Mouse (Mus musculus) midbrain, embryonic 13.5 days (tissue): ENCODE data around the gene Patl2. TPM values are rescaled to one million over a fixed set of nuclear protein-coding genes. Genes with fewer than 3 reads are reported as not detected.

Source experiments
- ATAC-seq: fragments of 200-750 bp; cut with Nextera tagmentation; 2 replicates; pipeline ENCODE4 v1.8.0; 2017; ENCODE audit warnings: mild to moderate bottlenecking, moderate TSS enrichment, moderate library complexity
- H3K27ac ChIP-seq: fragments of 300-500 bp; sonication (generic); 2 replicates; pipeline ENCODE4 v1.5.1; 2015; ENCODE audit warnings: inconsistent platforms, mild to moderate bottlenecking, moderate library complexity
- H3K27me3 ChIP-seq: fragments of 300-500 bp; sonication (generic); 2 replicates; pipeline ENCODE4 v1.6.1; 2015; ENCODE audit warnings: mild to moderate bottlenecking, inconsistent platforms
- H3K36me3 ChIP-seq: fragments of 300-500 bp; sonication (generic); 2 replicates; pipeline ENCODE4 v1.6.1; 2015; ENCODE audit warnings: mild to moderate bottlenecking, inconsistent platforms
- H3K4me1 ChIP-seq: fragments of 300-500 bp; sonication (generic); replicated peaks from 2 replicates; pipeline ENCODE4 v1.6.1; 2015; ENCODE audit warnings: inconsistent platforms
- H3K4me2 ChIP-seq: fragments of 300-500 bp; sonication (generic); replicated peaks from 2 replicates; pipeline ENCODE4 v1.6.1; 2015; ENCODE audit warnings: moderate library complexity, mild to moderate bottlenecking, inconsistent platforms
- H3K4me3 ChIP-seq: fragments of 300-500 bp; sonication (generic); replicated peaks from 2 replicates; pipeline ENCODE4 v1.5.1; 2015; ENCODE audit warnings: mild to moderate bottlenecking, inconsistent platforms
- H3K9ac ChIP-seq: fragments of 300-500 bp; sonication (generic); replicated peaks from 2 replicates; pipeline ENCODE4 v1.6.1; 2015; ENCODE audit warnings: mild to moderate bottlenecking, inconsistent platforms
- H3K9me3 ChIP-seq: fragments of 300-500 bp; sonication (generic); 2 replicates; pipeline ENCODE4 v1.6.1; 2016; ENCODE audit warnings: mild to moderate bottlenecking, inconsistent platforms
- WGBS: fragments of 180-500 bp; shearing (Covaris S2); methylation state at CpG from one replicate; pipeline ENCODE4 v1.1.7; 2015; 5-methylcytosine and 5-hydroxymethylcytosine counted together
- polyA plus RNA-seq: library from polyadenylated mRNA; unstranded; fragments of >200 nt; fragmentation: Nextera tagmentation; extraction: Ambion mirVana; gene quantifications from 2 replicates; pipeline ENCODE4 v1.2.1, GENCODE M21; 2015

The Patl2 gene
- polyA plus RNA-seq, 1 experiment from 2014 or later, result not detected

- Histone ChIP-seq H3K9ac (no peak overlapping the region), H3K27ac (no peak overlapping the region), H3K9me3 (no peaks in the 10 kb centered on the region), H3K4me1 (no peaks in the 10 kb centered on the region), H3K4me3 (no peak overlapping the region), H3K27me3 (no peaks in the 10 kb centered on the region), H3K36me3 (peaks cover 93% of the 10 kb centered on the region), H3K4me2 (no peak overlapping the region)
- ATAC-seq, result no peak
- 94% methylated on average over 4 of the region's 4 CpGs for WGBS
Observed at GRCm38 (mm10) chr2:122093844-122094243, 92.1 kb downstream of the Patl2 start.

GRCm38 (mm10) chr2:122086446-122086845 lies 99.5 kb downstream of the Patl2 start:
- Histone ChIP-seq H3K4me3 (no peak overlapping the region), H3K27me3 (no peaks in the 10 kb centered on the region), H3K36me3 (peaks cover 84% of the 10 kb centered on the region), H3K9me3 (no peaks in the 10 kb centered on the region), H3K4me1 (no peaks in the 10 kb centered on the region), H3K4me2 (no peak overlapping the region), H3K9ac (no peak overlapping the region), H3K27ac (no peak overlapping the region)
- 85% methylated on average over 4 of the region's 4 CpGs for WGBS
- ATAC-seq, result no peak

- Histone ChIP-seq H3K27me3 (no peaks in the 10 kb centered on the region), H3K4me3 (no peak overlapping the region), H3K4me2 (no peak overlapping the region), H3K27ac (no peak overlapping the region), H3K9me3 (no peaks in the 10 kb centered on the region), H3K36me3 (peaks cover 74% of the 10 kb centered on the region), H3K9ac (no peak overlapping the region), H3K4me1 (no peaks in the 10 kb centered on the region)
- 63% methylated on average over 7 of the region's 7 CpGs for WGBS
- ATAC-seq, result no peak
Observed at GRCm38 (mm10) chr2:122081728-122082456, 104.1 kb downstream of the Patl2 start.

Other genes starting within 250 kb of the Patl2 start
- 43.0 and 46.0 TPM in 2 replicates for gene Ctdspl2, start 230.2 kb downstream of the Patl2 start, polyA plus RNA-seq
- gene Mageb3, start 230.1 kb downstream of the Patl2 start, polyA plus RNA-seq, result 0.49 and 0.79 TPM in 2 replicates
- gene Eif3j1, start 157.6 kb downstream of the Patl2 start, polyA plus RNA-seq, result 10.2 and 11.4 TPM in 2 replicates
- gene Spg11, start 67.8 kb downstream of the Patl2 start, polyA plus RNA-seq, result 9.7 and 11.2 TPM in 2 replicates
- 82.5 and 82.7 TPM in 2 replicates for gene B2m, start 38.5 kb downstream of the Patl2 start, polyA plus RNA-seq
- gene Trim69, start 25.5 kb downstream of the Patl2 start, polyA plus RNA-seq, result not detected in 2 replicates
- not detected in 2 replicates for gene Terb2, start 83 bp upstream of the Patl2 start, polyA plus RNA-seq
- 18.2 and 20.0 TPM in 2 replicates for gene Sord, start 48.6 kb upstream of the Patl2 start, polyA plus RNA-seq
- 0.04 TPM in 1 of 2 replicates, not detected in the other for gene Duox2, start 112.3 kb upstream of the Patl2 start, polyA plus RNA-seq
- gene Duoxa2, start 112.7 kb upstream of the Patl2 start, polyA plus RNA-seq, result not detected in 2 replicates
- gene Duoxa1, start 127.5 kb upstream of the Patl2 start, polyA plus RNA-seq, result 0.20 and 0.39 TPM in 2 replicates
- 0.13 and 0.15 TPM in 2 replicates for gene Duox1, start 129.5 kb upstream of the Patl2 start, polyA plus RNA-seq
- 7.1 and 10.2 TPM in 2 replicates for gene Shf, start 183.0 kb upstream of the Patl2 start, polyA plus RNA-seq
- gene Slc28a2, start 240.3 kb upstream of the Patl2 start, polyA plus RNA-seq, result 0.09 TPM in 1 of 2 replicates, not detected in the other